Mouse (Mus musculus): ENCODE data around the gene Nos1. TPM values are rescaled to one million over a fixed set of nuclear protein-coding genes. Genes with fewer than 3 reads are reported as not detected.

Nos1 gene
- total RNA-seq (2014; rRNA removed) (10.7 and 16.9 TPM in 2 replicates), polyA plus RNA-seq (2015; fragmentation: Nextera tagmentation; extraction: Ambion mirVana) (2.5 and 3.1 TPM in 2 replicates)

GRCm38 (mm10) chr5:117780681-117781080 is at the start of gene Nos1:
Nos1 (plus strand) TSS chr5:117781032.
- Histone ChIP-seq H3K9ac (replicated peaks; ENCODE audit: low read length) (no peak within 1 kb of the TSS), H3K9me3 (ENCODE audit: low read length) (no peaks in the 10 kb centered on the region), H3K4me3 (ENCODE audit: low read length) (no peak within 1 kb of the TSS), H3K36me3 (ENCODE audit: insufficient read depth, low read length) (no peaks in the 10 kb centered on the region), H3K27me3 (ENCODE audit: insufficient read depth, low read length) (no peaks in the 10 kb centered on the region), H3K4me2 (ENCODE audit: low read depth, low read length) (no peak within 1 kb of the TSS), H3K4me1 (ENCODE audit: insufficient read depth, low read length) (no peaks in the 10 kb centered on the region), H3K27ac (no peak within 1 kb of the TSS)
- TF ChIP-seq CTCF (IDR thresholded peaks at IDR 0.05; ENCODE audit: low read depth), result no peak
- WGBS, result 27% methylated on average over 10 of the region's 10 CpGs
- DNase-seq (ENCODE audit: low spot score), result no peak
- no peak; the same call in 1 of the 2 replicates for ATAC-seq

DNA sequence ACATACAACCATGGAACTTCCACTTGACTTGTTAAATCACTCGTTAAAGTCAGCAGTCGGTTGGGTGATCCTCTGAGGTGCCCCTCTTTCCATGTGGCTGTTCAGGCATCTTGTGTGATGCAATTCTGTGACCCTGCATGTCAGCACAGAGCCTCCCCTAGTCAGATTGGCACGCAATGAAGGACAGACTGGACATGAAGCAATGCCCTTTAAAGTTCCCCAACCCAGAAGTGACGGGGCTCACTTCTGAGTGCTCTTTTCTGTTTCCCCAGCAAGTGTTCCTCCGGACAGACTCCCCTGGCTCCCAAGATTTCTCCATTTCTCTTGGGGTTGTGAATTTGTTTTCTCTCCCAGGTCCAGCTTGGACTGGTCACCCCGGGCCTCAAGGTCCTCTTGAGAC is 49.5 kb upstream of the Nos1 start:
- Histone ChIP-seq H3K9ac (replicated peaks; ENCODE audit: low read length) (no peak overlapping the region), H3K4me1 (ENCODE audit: insufficient read depth, low read length) (no peaks in the 10 kb centered on the region), H3K36me3 (ENCODE audit: insufficient read depth, low read length) (no peaks in the 10 kb centered on the region), H3K4me3 (ENCODE audit: low read length) (no peak overlapping the region), H3K27me3 (ENCODE audit: insufficient read depth, low read length) (no peaks in the 10 kb centered on the region), H3K9me3 (ENCODE audit: low read length) (no peaks in the 10 kb centered on the region), H3K4me2 (ENCODE audit: low read depth, low read length) (no peak overlapping the region), H3K27ac (no peak overlapping the region)
- no peak for DNase-seq (ENCODE audit: low spot score)
- ATAC-seq, result no peak
- WGBS, result 56% methylated on average over 6 of the region's 6 CpGs
- TF ChIP-seq CTCF (IDR thresholded peaks at IDR 0.05; ENCODE audit: low read depth), result no peak

GRCm38 (mm10) chr5:117744654-117745178 is 36.1 kb upstream of the Nos1 start:
- ATAC-seq, result no peak
- H3K36me3 ChIP-seq (ENCODE audit: insufficient read depth, low read length), result no peaks in the 10 kb centered on the region; the same call in 1 of the 2 replicates
- H3K9ac ChIP-seq (replicated peaks; ENCODE audit: low read length), result no peak overlapping the region
- H3K27ac ChIP-seq, result no peak overlapping the region
- no peak overlapping the region for H3K4me2 ChIP-seq (ENCODE audit: low read depth, low read length)
- WGBS, result 85% methylated on average over 11 of the region's 11 CpGs
- no peaks in the 10 kb centered on the region for H3K27me3 ChIP-seq (ENCODE audit: insufficient read depth, low read length)
- no peak for TF ChIP-seq CTCF (IDR thresholded peaks at IDR 0.05; ENCODE audit: low read depth)
- H3K4me1 ChIP-seq (ENCODE audit: insufficient read depth, low read length), result no peaks in the 10 kb centered on the region
- no peak for DNase-seq (ENCODE audit: low spot score)
- H3K9me3 ChIP-seq (ENCODE audit: low read length), result no peaks in the 10 kb centered on the region
- H3K4me3 ChIP-seq (ENCODE audit: low read length), result no peak overlapping the region

DNA sequence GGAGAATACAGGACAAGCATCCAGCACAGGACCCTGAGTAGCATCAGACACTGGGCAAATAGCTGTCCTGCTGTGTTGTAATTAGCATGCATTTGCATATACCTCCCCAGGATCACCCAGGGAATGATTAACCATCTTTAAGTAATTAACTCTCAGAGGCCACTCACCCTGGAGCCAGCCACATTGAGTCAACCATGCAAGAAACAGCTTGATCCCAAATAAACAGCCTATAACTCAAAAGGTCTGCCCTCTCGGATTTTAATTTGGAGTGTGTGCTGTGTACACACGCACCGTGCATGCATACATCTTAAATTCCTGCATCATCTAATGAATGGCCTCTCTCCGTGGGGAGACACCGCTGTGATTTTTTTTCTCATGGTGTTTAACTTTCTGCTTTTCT is 31.5 kb upstream of the Nos1 start:
- Histone ChIP-seq H3K4me2 (ENCODE audit: low read depth, low read length) (no peak overlapping the region), H3K27ac (no peak overlapping the region), H3K4me3 (ENCODE audit: low read length) (no peak overlapping the region), H3K4me1 (ENCODE audit: insufficient read depth, low read length) (no peaks in the 10 kb centered on the region), H3K36me3 (ENCODE audit: insufficient read depth, low read length) (no peaks in the 10 kb centered on the region; the same call in 1 of the 2 replicates), H3K27me3 (ENCODE audit: insufficient read depth, low read length) (no peaks in the 10 kb centered on the region), H3K9ac (replicated peaks; ENCODE audit: low read length) (no peak overlapping the region), H3K9me3 (ENCODE audit: low read length) (no peaks in the 10 kb centered on the region)
- TF ChIP-seq CTCF (IDR thresholded peaks at IDR 0.05; ENCODE audit: low read depth), result no peak
- ATAC-seq (no peak), DNase-seq (ENCODE audit: low spot score) (peak; percentile 36)
- 15% methylated on average over 5 of the region's 5 CpGs for WGBS

DNA sequence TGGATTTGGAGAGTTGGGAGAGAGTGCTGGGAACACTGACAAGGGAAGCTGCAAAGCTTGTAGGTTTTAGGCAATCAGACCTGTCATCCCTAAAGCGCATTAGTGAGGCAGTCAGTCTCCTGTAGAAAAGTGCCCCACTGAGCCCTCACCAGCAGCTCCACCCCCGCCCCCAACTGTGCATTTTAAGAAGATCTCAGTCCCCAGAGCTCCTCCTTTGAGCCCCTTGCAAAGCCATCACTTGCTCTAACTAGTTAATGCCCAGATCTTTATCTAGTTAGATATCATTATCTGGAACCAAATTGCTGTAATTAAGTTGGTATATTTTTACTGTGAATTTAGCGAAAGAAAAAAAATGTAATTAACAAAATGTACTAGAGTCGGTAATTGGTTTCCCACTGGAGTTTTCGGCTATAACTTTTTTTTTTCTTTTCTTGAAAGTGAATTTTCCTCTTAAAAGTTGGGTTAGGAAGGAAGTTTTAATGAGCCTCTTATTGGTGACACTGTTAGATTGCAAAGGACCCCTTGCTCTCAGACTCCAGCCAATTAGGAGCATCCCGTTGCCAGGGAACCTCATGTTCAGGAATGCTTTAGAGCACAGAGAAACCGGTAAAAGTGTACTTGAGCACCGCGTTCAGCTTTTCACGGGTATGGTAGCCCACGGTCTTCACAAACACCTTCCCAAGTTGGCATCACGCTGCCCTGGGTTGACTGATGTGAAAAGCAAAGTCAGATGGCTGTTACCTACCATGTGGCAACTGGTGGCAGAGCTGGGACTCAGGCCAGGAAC is 22.9 kb upstream of the Nos1 start:
- ATAC-seq (no peak), DNase-seq (ENCODE audit: low spot score) (no peak)
- Histone ChIP-seq H3K36me3 (ENCODE audit: insufficient read depth, low read length) (0 out of 2 replicates have a peak, but pooled peaks cover 7% of the 10 kb centered on the region), H3K9ac (replicated peaks; ENCODE audit: low read length) (no peak overlapping the region), H3K4me2 (ENCODE audit: low read depth, low read length) (no peak overlapping the region), H3K9me3 (ENCODE audit: low read length) (no peaks in the 10 kb centered on the region), H3K4me1 (ENCODE audit: insufficient read depth, low read length) (no peaks in the 10 kb centered on the region), H3K4me3 (ENCODE audit: low read length) (no peak overlapping the region), H3K27ac (no peak overlapping the region), H3K27me3 (ENCODE audit: insufficient read depth, low read length) (no peaks in the 10 kb centered on the region)
- no peak for TF ChIP-seq CTCF (IDR thresholded peaks at IDR 0.05; ENCODE audit: low read depth)
- WGBS, result 27% methylated on average over 12 of the region's 12 CpGs

GRCm38 (mm10) chr5:117761181-117761832 is 19.5 kb upstream of the Nos1 start:
- Histone ChIP-seq H3K4me1 (ENCODE audit: insufficient read depth, low read length) (no peaks in the 10 kb centered on the region), H3K4me2 (ENCODE audit: low read depth, low read length) (no peak overlapping the region), H3K27ac (no peak overlapping the region), H3K36me3 (ENCODE audit: insufficient read depth, low read length) (peaks cover 13% of the 10 kb centered on the region; the same call in 1 of the 2 replicates), H3K9ac (replicated peaks; ENCODE audit: low read length) (no peak overlapping the region), H3K9me3 (ENCODE audit: low read length) (no peaks in the 10 kb centered on the region), H3K4me3 (ENCODE audit: low read length) (no peak overlapping the region), H3K27me3 (ENCODE audit: insufficient read depth, low read length) (no peaks in the 10 kb centered on the region)
- TF ChIP-seq CTCF (IDR thresholded peaks at IDR 0.05; ENCODE audit: low read depth), result peak; percentile 55
- ATAC-seq, result no peak
- WGBS, result 71% methylated on average over 9 of the region's 9 CpGs
- DNase-seq (ENCODE audit: low spot score), result peak; percentile 32
